Mouse (Mus musculus) cerebellum, postnatal 10 days (tissue): ENCODE data around the gene Zswim3.
"Not testable (repeated sequence)": the region's sequence is repeated elsewhere in the genome, so short reads cannot be mapped to it uniquely, and the experiment has no call there.

Source experiments
- DNase-seq, 2 experiments: peaks; one replicate each; pipeline ENCODE4 v3.0.0; 2021; ENCODE audit warnings: mixed read lengths in 2 of 2

Gene Zswim3

GRCm38 (mm10) chr2:164815348-164815747 lies 10.4 kb downstream of the Zswim3 start:
- DNase-seq, result no peak

- DNase-seq, result no peak
These were observed 10.9 kb downstream of the Zswim3 start for GRCm38 (mm10) chr2:164815821-164816220.

GRCm38 (mm10) chr2:164817206-164817605 lies 12.3 kb downstream of the Zswim3 start:
- no peak for DNase-seq

DNA sequence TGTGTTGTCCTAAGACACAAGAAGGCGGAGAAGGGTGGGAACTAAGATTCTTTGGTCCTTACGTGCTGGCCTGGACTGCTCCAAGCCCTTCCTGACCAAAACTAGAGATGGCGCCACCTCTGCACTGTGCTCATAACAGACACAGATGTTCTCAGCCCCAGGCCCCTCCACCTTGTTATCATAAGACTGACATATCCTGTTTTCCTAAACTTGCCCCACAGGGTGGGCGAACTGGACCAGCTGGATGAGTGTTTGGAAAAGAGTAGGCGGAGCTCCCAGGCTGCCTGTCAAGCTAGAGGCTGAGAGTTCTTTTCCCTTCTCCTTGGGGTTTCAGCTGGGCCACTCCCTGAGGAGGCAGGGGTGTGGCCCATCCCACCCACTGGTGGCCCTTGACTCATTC lies 12.8 kb downstream of the Zswim3 start:
- no peak for DNase-seq

DNA sequence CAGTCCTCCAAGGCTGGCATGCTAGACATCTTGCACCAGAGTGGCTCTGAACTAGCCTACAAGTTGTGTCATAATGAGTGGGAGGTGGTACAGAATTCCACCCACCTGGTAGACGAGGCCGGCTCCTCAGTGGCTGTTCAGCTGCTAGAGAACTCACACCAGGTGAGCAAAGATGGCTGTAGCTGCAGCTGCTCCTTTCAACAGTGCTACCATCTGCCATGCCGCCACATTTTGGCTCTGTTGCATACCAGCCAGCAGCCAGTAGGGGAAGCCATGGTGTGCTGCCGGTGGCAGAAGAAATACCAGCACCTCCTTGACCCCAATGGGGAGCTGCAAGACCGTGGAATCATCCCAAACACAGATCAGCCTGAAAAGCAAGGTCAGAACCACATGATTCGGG lies 16.2 kb downstream of the Zswim3 start:
- DNase-seq, result peak; percentile 56 to 57

DNA sequence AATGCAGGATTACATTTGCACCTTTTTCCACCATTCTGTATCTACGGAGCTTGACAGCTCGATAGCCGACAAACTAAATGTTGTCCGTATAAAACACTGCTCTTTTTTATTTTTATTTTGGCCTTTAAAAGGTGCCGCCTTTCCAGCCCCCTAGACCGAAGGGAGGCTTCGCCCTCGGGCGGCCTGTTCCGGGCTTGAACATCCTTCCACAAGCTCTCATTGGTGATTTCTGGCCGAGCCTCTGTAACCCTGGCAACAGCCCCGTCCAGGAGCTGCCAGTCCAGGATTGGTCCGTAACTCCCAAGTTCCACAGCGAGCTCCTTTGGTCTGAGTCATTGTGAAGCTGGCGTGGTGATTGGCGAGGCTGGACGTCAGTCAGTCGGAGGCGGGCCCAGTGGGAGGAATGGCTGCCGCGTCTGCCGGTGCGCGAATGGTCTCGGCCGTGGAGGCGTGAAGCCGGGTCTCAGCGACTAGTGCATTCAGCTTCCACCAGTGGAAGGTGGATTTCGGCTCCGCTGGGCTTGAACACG lies 17.8 kb downstream of the Zswim3 start, which contains the start of gene Zswim1:
TSS of gene Zswim1 (plus strand) at position 51 of the 530 bp plus-strand sequence.
- DNase-seq, result peak; percentile 100

DNA sequence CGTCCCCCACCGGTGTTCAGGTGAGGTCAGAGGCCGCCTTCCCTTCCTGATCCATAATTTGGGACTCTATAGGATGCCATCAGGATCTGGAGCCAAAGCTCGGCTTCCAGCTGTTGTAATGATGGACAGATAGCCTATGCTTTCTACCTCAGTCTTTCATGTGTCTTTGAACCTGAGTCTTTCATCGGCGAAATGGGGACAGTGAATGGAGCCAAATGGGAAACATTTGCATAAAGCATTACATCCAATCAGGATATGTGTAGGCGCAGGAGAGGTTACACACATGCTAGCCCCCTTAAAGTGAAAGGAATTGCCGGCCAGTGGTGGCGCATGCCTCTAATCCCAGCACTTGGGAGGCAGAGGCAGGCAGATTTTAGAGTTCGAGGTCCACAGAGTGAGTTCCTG lies 18.3 kb downstream of the Zswim3 start:
- DNase-seq, result peak in 1 of 2 experiments; percentile 46

GRCm38 (mm10) chr2:164823969-164824368 lies 19.1 kb downstream of the Zswim3 start:
- no peak for DNase-seq

GRCm38 (mm10) chr2:164825521-164825920 lies 20.6 kb downstream of the Zswim3 start:
- DNase-seq, result no peak

DNA sequence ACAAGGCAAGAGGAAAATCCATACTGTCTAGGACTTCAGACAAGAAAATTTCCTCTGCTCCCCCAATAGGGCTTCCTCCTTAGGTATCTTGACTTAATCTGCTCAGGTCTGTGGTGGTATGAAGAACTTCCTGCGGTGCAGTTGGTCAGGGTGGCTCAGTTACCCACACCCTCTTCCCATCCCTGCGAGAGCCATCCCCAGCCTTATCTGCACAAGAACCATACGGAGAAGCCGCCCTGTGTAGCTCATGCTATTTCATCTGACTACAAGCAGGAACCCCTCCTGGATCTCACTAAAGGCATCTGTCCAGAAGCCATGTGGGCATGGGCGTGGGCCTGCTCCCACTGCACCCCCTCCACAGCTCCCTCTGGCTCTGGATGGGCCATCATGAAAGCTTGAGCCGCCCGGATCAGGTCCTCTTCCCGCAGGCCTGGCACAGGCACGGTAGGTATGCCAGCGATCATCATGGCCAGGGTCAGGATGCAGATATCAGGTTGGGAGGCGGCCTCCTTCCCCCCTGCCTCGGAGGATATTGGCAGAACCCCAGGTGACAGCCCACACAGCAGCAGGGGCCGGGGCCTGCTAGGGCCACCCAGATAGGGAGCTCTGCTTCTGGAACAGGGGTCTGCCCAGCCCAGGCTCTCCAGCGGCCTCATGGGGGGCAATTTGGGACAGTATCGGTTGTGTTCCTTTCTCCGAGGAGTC lies 22.4 kb downstream of the Zswim3 start:
- DNase-seq, result no peak

- no peak for DNase-seq
These were observed 23.5 kb downstream of the Zswim3 start, which contains the start of gene Spata25 for GRCm38 (mm10) chr2:164828437-164828836. Gene Spata25, minus strand, starts transcription at chr2:164828537.

DNA sequence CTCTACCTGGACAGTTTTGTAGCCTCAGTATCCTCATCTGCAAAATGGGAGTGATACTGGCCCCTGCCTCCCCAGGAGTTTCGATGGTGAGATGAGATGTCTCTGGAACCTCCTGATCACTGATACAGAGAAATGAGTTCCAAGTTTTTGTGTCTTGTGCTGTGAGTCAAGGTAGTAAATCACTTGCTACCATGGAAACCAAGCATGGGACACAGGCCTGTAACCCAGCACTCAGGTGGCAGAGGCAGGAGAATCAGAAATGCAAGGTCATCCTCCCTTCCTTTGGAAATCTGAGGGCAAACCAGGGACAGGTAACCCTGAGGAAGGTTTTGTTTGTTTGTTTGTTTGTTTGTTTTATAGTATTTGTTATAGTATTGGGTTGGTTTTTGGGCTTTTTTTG lies 24.2 kb downstream of the Zswim3 start:
- DNase-seq, result no peak

- no peak for DNase-seq
These were observed 26.1 kb downstream of the Zswim3 start for GRCm38 (mm10) chr2:164831029-164831428.

DNA sequence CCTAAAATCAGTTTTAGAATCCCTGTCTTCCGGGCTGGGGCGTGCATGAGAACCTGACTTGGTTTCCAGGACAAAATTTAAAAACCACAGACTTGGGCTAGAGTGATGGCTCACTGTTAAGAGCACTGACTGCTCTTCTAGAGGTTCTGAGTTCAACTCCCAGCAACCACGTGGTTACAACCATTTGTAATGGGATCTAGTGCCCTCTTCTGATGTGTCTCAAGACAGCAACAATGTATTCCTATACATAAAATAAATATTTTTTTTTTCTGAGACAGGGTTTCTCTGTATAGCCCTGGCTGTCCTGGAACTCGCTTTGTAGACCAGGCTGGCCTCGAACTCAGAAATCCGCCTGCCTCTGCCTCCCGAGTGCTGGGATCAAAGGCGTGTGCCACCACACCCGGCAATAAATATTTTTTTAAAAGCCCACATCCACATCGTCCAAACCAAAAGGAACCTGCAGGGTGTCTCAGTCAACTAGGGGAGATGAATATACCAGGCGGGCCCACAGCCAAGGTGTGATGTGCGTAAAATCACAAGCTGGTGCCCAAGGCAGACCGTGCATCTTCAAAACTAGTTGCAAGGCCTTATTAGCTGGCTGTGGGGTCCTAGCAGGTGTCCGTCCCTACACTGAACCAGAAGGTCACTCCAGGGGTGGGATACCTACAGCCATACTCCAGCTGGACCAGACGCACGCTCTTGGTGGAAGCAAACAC lies 27.3 kb downstream of the Zswim3 start:
- peak; percentile 76 for DNase-seq

DNA sequence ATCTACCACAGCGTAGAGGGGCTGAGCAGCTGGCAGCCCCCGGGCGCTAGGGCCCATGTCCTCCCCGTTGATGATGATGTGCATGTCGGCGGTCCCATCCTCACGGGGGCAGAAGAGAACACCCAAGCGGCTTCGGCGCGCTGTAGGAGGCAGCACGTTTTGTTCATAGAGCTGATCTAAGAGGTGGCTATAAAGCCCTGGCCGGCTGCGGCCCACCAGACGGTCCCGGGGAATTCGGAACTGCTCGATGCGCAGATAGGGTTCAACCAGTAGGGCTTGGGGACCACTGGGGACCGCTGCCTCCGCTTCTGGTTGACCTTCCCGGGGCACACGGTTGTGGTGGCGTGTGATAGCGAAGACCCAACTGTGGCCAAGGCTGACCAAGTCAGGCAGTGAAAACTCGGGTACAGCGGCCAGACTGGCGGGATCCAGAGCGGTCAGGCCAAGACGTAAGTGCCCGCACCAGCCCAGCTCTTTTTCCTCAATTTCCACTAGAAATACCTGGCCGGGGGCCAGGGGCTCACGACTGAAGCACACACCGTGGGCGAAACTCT lies 27.9 kb downstream of the Zswim3 start, which contains the start of gene Ctsa:
TSS of gene Ctsa (plus strand) at position 126 of the 554 bp plus-strand sequence.
- peak; percentile 81 for DNase-seq

- peak; percentile 93 to 95 for DNase-seq
These were observed 28.5 kb downstream of the Zswim3 start, which contains the start of gene Neurl2 for GRCm38 (mm10) chr2:164833314-164833959. Gene Neurl2, minus strand, starts transcription at chr2:164833456.

- DNase-seq, result no peak
These were observed 29.6 kb downstream of the Zswim3 start for GRCm38 (mm10) chr2:164834531-164834930.

- DNase-seq, result no peak
These were observed 30.3 kb downstream of the Zswim3 start for GRCm38 (mm10) chr2:164835164-164835563.

DNA sequence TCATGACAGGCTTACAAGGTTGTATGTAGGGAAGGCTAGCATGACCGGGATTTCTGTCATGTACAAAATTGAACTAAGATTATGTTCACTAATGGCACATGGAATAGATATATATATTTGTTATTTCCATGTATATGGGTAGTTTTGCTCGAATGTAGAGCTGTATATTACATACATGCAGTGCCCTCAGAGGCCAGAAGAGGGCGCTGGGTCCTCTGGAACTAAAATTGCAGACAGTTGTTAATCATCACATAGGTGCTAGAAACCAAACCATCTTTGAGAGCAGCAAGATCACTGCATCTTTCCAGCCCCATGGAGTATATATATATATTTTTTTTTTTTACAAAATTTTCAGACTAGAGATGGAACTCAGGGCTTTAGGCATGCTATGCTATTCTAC lies 40.9 kb downstream of the Zswim3 start:
- DNase-seq, result no peak

DNA sequence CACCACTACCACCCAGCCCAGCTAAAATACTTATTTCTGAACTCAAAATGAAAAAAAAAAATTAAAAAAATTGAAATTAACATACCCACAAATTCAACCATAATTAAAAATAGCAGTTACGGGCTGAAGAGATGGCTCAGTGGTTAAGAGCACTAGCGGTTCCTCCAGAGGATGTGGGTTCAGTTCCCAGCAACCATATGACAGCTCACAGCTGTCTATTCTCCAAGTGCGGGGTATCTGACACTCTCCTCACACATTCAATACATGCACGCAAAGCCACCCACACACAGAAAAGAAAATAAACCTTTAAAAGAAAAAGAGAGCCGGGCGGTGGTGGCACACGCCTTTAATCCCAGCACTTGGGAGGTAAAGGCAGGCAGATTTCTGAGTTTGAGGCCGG lies 45.2 kb downstream of the Zswim3 start:
- no peak for DNase-seq

DNA sequence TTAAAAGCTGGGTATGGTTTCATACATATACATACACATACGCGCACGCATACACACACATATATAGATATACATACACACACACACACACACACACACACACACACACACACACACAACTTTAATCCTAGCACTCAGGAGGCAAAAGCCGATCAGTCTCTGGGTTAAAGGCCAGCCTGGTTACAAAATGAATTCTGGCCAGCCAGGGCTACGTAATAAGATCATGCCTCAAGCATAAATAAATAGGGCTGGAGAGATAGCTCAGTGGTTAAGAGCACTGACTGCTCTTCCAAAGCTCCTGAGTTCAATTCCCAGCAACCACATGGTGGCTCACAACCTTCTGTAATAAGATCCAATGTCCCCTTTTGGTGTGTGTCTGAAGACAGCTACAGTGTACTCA lies 50.7 kb downstream of the Zswim3 start:
- DNase-seq, result not testable (repeated sequence)

- DNase-seq, result peak; percentile 44 to 45
These were observed 51.6 kb downstream of the Zswim3 start for GRCm38 (mm10) chr2:164856309-164857100.
